Mouse (Mus musculus): ENCODE results near the gene Chrm3. TPM values are rescaled to one million over a fixed set of nuclear protein-coding genes. Genes with fewer than 3 reads are reported as not detected.
A peak's percentile ranks its signal among the peaks of the same experiment; 100 is the strongest.

Chrm3 gene
- total RNA-seq, 2 experiments from 2014 or later, result 42.4 to 49.2 TPM

- DNase-seq (ENCODE audit: low spot score in 2 of 2), result no peak
Measured at GRCm38 (mm10) chr13:10236279-10236678, 124.4 kb downstream of the Chrm3 start.

- DNase-seq (ENCODE audit: low spot score in 2 of 2), result no peak
Measured at GRCm38 (mm10) chr13:10235391-10236169, 125.1 kb downstream of the Chrm3 start.

- no peak for DNase-seq (ENCODE audit: low spot score in 2 of 2)
Measured at GRCm38 (mm10) chr13:10220403-10220802, 140.2 kb downstream of the Chrm3 start.

- DNase-seq (ENCODE audit: low spot score in 2 of 2), result no peak
Measured at GRCm38 (mm10) chr13:10212112-10212511, 148.5 kb downstream of the Chrm3 start.

GRCm38 (mm10) chr13:10210522-10211244, 150.0 kb downstream of the Chrm3 start:
- DNase-seq (ENCODE audit: low spot score in 2 of 2), result no peak

- no peak for DNase-seq (ENCODE audit: low spot score in 2 of 2)
Measured at GRCm38 (mm10) chr13:10199206-10199956, 161.3 kb downstream of the Chrm3 start.

- no peak for DNase-seq (ENCODE audit: low spot score in 2 of 2)
Measured at GRCm38 (mm10) chr13:10189829-10190228, 170.8 kb downstream of the Chrm3 start.

- DNase-seq (ENCODE audit: low spot score in 2 of 2), result no peak
Measured at GRCm38 (mm10) chr13:10187926-10188325, 172.7 kb downstream of the Chrm3 start.

- no peak for DNase-seq (ENCODE audit: low spot score in 2 of 2)
Measured at GRCm38 (mm10) chr13:10183837-10184236, 176.8 kb downstream of the Chrm3 start.

- no peak for DNase-seq (ENCODE audit: low spot score in 2 of 2)
Measured at GRCm38 (mm10) chr13:10182756-10183155, 177.9 kb downstream of the Chrm3 start.

GRCm38 (mm10) chr13:10170529-10170928, 190.1 kb downstream of the Chrm3 start:
- DNase-seq (ENCODE audit: low spot score in 2 of 2), result no peak

- no peak for DNase-seq (ENCODE audit: low spot score in 2 of 2)
Measured at GRCm38 (mm10) chr13:10163354-10163753, 197.3 kb downstream of the Chrm3 start.

- no peak for DNase-seq (ENCODE audit: low spot score in 2 of 2)
Measured at GRCm38 (mm10) chr13:10157496-10157895, 203.2 kb downstream of the Chrm3 start.

- DNase-seq (ENCODE audit: low spot score in 2 of 2), result no peak
Measured at GRCm38 (mm10) chr13:10140573-10140972, 220.1 kb downstream of the Chrm3 start.

GRCm38 (mm10) chr13:10138878-10139277, 221.8 kb downstream of the Chrm3 start:
- DNase-seq (ENCODE audit: low spot score in 2 of 2), result no peak

- DNase-seq (ENCODE audit: low spot score in 2 of 2), result no peak
Measured at GRCm38 (mm10) chr13:10131064-10131463, 229.6 kb downstream of the Chrm3 start.

- DNase-seq (ENCODE audit: low spot score in 2 of 2), result no peak
Measured at GRCm38 (mm10) chr13:10112211-10112610, 248.4 kb downstream of the Chrm3 start.

GRCm38 (mm10) chr13:10109542-10109941, 251.1 kb downstream of the Chrm3 start:
- no peak for DNase-seq (ENCODE audit: low spot score in 2 of 2)

- DNase-seq (ENCODE audit: low spot score in 2 of 2), result no peak
Measured at GRCm38 (mm10) chr13:10107331-10107730, 253.3 kb downstream of the Chrm3 start.

- DNase-seq (ENCODE audit: low spot score in 2 of 2), result no peak
Measured at GRCm38 (mm10) chr13:10090778-10091177, 269.9 kb downstream of the Chrm3 start.

GRCm38 (mm10) chr13:10086336-10086735, 274.3 kb downstream of the Chrm3 start:
- DNase-seq (ENCODE audit: low spot score in 2 of 2), result peak; percentile 29 to 49
